Mouse (Mus musculus) telencephalon, adult 2 months (tissue): Measurements from ENCODE around the gene Dock10.

Experiments used
- DNase-seq: peaks from one replicate; pipeline ENCODE4 v3.0.0-alpha.2; 2011; ENCODE audit warnings: low read depth, low spot score

Gene Dock10

DNA sequence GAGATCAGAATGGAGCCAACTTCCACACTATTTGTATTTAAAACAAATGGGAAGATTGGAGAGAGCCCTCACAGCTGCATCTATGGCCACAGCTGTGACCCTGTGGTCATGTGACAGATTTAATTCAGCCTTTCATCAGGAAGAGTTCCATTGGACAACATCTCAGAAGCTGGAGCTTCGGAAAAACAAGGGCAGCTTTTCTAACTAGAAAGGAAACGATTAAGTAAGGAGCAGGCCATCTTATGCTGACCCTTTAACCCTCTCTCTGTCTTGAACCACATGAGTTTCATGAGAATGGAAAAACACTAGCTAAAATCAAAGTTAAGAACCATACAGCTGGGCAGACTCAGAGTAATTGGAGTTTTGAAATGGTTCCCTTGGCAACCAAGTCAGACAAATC is 101.9 kb downstream of the Dock10 start:
- no peak for DNase-seq

DNA sequence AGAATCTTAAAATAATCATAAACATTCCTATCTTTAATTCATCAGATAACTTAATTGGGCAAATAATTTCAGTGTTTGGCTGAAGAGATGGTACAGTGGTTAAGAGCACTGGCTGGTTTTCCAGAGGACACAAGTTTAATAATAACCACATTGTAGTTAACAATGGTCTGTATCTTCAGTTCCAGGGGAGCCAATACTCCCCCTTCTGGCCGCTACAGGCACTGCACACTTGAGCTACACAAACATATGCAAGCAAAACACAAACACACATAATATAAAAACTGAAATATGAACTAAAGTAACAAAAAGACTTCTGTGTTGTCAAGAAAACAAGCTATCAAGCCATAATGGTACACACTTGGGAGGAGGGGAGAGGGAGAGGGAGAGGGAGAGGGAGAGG is 102.5 kb downstream of the Dock10 start:
- no peak for DNase-seq

DNA sequence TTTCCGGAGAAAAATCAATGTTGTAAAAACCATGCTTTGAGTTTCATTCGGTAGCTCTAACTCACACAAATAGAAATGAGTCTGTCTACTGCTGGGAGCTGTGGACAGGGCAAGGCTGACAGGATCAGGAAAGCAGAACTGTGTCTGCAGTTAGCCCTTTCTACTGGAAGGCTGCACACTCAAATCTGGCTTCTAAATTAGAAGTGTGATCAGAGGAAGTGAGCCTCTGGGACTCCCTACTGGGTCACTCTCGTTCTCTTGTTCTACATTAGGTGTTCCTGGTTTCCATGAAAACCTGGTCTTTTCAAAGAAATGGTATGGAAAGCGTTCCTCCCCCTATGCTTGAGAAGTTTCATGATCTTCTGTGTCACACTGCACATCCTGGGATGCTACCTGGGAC is 103.1 kb downstream of the Dock10 start:
- DNase-seq: no peak

DNA sequence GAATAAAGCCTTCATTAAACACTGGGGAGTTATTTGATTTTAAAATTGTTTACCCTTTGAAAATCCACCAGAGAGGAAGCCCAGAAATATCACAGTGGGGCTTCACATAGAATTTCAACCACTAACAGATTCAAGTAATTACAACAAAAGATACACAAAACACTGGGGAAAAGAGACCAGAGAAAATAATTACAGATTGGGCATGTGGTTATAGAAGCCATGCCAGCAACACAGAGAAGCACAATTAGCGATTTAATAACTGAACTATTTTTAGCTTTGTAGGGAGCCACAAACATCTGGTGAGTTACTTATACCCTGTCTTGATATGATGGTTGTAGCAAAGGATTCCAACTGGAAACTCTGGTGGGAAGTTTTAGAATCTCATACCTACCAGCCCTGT is 104.2 kb downstream of the Dock10 start:
- DNase-seq: no peak

DNA sequence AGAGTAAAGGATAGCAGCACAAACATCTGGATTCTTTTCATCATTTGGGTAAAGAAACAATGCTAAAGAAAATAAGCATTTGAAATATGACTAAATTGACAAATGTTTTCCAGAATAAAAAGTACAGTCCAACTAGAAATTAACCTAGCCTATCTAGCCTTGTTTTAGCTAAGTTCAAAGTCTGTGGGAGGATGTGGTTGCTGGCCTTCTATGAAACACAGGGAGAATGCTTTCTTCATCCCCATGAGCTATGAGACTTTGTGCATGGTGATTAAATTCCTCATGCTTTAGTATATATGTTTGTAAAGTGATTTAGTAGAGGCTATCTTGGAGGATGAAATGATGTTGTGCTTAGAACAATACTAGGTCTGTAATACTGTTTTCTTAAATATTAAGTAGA is 105.5 kb downstream of the Dock10 start:
- no peak for DNase-seq

DNA sequence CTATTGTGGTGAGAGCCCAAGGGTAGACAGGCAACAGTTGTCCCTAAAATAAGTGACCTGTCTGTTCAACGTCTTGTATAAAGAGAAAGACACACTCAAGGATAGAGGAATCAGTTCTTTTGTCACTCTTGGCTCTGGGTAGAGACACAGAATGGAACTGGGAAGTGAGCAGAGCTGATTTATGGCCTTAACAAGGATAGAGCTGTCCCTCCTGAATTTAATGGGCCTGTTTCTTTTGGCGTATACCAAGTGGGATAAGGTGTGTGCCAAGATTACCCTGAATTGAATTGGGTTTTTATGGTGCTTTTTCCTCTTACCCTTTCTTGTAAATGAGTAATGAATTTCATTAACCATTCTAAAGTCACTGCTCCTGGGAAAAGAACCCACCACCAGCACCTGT is 106.2 kb downstream of the Dock10 start:
- no peak for DNase-seq

DNA sequence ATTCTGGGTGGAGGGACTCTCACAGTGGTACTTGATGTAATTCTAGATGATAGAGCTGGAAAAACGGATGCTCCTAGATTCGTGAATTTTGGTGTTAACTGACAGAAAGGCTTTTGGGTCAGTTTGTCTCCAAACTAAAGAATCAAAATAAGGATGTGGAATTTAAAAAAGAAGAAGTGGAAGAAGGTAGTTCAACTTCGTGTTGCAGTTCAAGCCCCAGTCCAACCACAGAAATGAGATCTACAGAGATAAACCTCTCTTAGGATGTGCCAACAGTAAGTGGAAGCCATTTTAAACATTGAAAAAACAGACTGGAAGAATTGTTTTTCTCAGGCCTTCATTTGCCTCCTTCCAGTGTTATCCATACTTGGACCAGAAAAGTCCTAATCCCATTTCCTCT is 111.7 kb downstream of the Dock10 start:
- DNase-seq: no peak

DNA sequence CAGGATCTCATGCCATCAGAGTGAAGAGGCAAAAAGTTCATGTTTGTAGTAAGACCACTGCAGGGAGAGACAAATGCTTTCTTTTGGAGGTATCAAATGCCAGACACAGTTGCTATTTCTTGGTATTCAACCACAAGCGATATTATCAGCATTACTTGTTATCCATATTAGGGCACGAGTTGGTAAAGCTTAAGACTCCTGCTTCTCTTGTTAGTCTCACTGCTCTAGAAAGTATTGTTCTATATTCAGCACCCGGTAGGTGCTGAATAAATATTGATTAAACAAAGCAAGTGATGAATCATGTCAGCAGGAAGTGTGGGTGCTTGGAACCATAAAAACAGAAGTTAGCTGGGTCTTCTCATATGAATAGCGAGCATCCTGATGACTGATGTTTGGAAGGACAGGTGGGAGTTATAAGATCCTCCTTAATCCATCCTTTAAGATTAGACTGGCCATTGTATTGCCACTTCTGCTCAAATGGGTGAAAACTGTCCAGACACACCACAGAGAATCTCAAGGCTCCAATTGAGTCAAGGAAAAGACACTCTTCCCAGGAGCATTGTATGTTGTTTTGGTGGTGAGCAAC is 114.4 kb downstream of the Dock10 start:
- no peak for DNase-seq

DNA sequence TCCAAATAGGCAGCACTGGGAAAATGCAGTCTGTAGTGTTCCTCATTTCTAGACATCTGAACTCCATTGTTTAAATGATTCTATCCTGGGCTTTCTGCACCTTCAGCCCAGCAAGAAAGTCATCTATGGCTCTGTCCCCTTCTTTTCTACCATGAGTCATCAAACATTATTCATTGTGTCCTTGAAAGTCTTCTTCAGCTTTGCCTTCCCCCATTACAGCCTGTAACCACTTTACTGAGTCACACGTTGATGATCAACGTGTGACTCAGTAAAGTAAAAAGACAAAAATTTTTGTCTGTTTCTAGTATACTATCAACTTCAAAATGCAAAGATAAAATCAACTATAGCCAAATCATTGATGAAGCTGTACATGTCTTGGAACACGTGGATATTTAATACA is 116.5 kb downstream of the Dock10 start:
- no peak for DNase-seq

DNA sequence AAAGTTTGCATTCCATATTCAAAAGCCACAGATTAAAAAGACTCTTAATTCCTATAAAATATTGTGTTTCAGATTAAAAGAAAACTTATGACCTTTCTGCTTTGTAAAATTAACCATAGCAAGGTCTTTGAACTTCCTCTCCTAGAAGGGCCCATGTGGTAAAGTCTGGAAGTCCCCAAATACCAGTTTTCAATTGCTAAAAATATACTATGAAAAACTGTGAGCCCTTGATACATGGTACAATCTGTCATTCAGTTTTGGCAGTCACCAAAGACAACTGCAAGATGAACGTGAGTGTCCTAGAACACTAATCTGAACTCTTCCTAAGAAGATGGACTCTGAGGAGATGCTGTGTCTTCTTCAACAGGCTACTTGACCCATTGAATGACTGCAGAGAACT is 117.0 kb downstream of the Dock10 start:
- DNase-seq: no peak

DNA sequence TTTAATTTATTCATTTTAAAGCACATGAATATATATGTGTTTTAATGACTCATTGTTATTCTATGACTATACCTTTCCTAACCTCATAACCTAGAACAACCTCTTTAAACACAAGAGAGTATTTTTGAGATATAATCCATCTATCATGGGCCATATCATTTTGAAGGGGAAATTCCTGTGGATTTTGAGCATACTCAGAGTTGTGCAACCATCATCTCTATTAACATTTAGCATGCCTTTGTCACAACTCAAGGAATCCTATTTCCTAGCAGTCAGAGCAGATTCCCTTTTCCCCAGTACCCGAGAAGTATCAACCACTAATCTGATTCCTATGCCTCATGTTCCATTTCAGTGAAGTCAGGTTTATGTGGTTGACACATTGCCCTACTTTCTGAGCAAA is 118.8 kb downstream of the Dock10 start:
- no peak for DNase-seq

DNA sequence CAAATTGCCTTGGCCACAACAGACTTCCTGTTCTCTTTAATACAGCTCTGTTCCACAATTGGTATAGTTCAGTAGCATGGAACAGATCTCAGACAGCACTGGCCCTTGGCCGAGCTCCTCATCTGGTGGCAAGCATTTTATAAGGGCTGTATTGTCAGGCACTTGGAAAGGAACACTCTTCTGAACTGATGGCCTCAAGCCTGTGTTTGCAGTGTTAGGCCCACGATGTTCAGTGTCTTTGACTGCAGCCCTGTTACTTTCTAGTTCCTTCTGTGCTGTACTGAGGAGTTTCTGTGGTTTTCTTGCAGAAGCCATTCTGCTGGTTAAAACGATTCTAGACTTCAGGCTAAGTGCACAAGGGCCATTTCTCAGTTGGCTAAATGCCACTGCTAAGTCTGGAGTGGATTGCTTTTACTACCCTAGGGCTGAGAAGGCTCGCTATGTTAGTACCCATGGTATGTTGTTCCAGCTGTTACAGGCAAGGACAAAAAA is 121.1 kb downstream of the Dock10 start:
- no peak for DNase-seq

DNA sequence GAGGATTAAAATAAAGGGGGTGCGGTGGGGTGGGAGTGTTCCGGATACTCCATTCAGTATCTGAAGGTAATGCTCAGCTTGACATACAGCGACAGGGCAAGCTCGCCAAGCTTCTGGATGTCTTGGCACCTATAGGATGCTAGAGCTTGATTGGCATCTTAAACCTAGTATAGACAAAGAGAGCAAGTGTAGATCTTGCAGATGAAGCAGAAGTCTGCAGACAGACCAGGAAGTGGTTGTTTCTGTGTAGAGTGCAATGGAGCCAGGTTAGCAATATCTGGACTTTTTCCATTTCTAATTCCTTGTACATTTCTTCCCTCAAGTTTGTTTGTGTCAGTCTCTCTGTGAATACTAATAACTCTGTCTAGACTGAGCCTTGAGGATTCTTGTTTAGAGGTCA is 122.5 kb downstream of the Dock10 start:
- no peak for DNase-seq

DNA sequence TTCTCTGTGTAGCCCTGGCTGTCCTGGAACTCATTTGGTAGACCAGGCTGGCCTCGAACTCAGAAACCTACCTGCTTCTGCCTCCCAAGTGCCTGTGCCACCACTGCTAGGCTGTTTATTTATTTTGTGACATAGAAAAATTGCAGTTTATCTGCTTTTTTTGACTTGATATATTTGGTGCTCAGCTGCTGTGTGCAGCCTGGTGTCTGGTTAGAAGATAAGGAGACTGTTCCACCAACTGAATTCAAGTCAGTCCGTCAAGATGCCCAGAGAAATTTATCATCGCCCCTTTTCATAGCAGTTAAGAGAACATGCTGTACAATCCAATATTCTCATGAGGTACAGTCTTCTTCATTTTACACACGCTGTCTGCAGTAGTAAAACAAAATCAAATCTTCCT is 124.8 kb downstream of the Dock10 start:
- no peak for DNase-seq

DNA sequence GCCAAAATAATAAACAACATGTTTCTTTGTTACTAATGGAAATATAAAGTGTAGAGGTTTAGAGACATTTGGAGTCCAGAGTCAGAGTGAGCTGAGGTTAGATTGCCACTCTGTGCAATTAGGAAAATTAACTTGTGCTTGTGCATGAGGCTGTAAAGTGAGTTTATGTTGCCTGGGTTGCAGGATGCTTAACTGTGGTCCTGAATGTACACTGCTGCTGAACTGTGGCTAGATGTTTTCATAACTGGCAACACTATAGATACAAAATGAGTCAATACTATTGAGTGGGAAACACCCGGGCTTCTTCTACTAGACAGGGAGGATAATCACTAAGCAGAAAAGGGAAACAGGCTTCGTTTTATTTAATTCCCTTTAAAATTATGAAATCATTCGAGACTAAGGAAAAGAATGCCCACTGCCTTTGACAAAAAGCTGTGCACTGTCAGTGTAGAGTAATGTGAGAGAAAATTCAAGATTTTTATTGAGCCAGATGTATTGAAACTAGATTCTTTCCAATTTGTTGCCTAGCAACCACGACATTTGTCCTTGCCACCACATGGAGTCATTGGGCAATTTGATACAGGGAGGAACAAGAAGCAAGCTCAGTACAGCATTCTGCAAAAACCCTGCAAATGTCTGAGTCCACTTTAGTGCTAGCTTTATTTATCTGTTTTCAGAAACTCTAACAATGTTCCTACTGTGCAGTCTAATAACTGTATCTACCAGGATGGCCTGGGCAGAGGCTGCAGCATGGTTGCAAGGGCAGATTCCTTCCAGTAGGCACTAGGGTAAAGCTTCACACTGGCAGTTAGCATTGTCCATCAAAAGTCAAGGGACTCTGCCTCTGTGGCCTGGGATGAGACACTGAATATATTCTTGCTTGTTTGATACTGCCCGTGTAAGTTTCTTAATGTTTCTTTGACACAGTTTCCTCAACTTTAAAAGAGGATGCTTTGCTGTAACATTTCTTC is 127.9 kb downstream of the Dock10 start:
- DNase-seq: peak; percentile 57

DNA sequence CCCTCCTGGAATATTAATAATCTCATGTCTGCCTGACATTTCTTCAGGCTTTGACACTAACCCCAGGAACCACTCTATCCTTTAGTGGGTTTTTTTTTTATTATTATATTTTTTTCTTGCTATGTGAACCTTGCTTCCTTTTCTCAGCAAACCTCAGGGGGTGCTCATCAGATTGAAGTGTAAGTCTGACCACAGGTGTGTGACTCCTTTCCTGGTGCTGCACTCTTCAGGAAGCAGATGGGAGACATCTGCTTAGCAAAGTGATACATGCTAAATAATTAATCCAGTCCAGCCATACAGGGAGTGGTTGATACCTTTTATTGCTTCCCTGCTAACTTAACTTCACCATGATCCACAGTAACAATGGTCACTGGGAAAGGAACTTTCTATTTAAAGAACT is 130.3 kb downstream of the Dock10 start:
- no peak for DNase-seq

DNA sequence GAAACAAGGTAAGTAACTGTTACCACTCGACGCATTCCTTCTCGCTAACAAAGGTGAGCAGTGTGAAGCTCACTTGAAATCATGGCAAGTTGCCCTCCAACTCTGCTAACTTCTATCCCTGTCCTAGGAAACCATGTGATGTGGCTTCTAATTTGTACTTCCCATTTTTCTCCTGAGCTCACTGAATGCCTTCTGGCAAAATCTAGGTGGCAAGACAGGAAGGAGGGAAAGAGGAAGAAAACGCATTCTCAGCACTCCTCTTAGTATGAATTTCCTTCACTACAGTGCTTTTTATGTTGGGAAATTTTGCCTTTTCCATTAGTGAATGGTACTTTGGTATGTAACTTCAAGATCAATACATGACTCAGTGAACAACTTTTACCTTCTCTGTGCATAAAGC is 131.5 kb downstream of the Dock10 start:
- DNase-seq: no peak

DNA sequence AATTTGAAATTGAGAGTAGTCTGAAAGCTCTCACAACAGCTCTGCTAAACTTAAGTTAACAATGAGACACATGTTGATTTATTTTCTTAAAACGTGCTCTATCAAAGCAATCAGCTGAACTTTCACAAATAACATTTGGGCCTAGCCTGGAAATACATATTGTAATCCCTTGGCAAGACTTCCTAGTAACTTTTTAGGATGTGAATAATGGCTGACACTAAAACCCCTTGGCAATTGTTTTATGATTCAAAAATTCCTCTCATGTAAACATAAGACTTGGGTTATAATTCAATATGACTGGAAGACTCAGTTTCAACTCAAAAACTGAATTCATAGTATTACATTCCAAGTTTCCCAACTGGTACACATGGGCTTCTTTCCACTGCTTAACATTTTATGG is 133.0 kb downstream of the Dock10 start:
- no peak for DNase-seq

DNA sequence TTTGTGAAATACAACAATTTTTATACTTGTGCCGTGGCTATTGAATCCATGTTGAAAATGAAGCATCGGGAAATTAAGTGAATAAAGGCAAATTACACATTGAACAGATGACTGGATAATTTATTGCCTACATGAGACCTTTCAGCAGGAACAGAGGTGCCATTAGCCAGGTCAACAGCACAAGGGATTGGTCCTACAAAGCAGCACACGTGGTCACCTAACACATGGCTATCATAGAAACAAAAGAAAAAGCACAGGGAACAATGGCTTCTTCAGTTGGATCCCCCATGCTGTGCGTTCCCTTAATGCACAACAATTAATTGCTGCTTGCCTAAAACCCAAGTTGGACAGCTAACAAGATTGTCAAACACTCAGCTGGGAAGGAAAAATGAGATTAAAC is 133.8 kb downstream of the Dock10 start:
- DNase-seq: no peak

DNA sequence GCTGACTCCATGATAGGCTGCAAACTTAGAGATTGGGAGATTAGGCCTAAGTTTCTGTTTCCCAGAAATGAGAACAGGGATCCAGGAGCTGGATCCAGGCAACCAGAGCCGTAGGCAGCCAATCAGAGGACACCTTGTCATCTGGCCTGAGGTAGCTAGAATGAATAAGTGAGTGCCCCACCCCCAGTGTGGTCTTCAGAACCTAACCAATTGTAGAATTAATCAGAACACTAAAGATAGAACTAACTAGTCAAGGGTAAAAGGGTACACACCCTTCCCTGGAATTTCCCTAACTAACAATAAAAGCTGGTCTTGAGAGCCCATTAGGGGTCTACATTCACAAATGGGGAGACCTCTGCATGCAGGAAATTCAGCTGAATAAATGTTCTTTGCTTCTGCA is 135.7 kb downstream of the Dock10 start:
- DNase-seq: no peak

DNA sequence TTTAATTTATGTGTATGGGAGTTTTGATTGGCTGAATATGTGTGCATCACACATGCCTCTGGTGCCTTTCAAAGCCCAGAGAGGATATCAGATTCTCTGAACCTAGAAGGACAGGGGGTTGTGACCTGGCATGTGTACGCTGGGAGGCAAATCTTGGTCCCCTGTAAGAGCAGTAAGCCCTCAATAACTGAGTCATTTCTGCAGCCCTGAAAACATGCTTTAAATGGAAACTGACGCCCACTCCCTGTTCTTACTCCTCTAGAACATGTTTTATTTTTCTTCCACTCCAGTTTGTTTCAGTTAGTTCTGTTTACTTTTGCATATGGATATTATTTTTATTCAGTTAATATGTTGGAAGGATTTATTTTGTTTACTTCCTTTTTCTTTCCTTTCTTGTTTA is 139.2 kb downstream of the Dock10 start:
- DNase-seq: no peak

DNA sequence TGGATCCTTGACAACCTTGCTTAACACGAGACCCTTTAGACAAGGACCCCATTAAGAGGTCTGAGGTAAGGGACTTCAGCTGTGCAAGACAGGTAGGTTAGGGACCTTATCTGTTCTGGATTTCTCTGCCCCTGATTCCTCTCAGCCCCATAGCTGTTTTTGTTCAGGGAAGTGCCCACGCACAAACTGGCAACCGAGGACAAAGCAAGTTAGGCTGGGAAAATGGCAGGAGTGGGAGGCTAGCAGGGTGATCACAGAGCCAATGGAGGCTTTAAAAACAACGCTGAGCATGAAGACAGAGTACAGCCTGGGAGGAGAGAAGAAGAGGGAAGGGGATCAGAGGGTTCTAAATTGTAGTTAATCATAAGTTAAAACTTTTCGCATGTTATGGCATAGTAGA is 141.7 kb downstream of the Dock10 start:
- DNase-seq: peak; percentile 58

DNA sequence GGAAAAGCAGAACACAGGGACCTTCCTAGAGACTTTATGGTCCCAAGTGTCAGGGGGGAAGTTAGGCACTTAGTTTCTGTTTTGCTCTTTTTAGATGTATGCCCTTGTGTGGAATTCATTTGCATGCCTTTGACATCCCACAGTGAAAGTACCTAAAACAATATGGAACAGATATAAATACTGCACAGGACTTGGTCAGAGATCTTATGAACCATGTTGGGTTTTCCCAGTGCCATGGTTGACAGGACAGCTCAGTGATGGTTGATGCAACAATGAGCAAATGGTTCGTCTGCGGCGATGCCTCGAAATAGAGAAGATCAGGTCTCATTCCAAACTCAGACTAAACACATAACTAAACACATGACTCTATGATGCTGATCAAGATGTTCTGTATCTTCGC is 143.6 kb downstream of the Dock10 start:
- DNase-seq: no peak
